ENCODE assay signal across 8 mouse cellular contexts in the genomic region with DNA sequence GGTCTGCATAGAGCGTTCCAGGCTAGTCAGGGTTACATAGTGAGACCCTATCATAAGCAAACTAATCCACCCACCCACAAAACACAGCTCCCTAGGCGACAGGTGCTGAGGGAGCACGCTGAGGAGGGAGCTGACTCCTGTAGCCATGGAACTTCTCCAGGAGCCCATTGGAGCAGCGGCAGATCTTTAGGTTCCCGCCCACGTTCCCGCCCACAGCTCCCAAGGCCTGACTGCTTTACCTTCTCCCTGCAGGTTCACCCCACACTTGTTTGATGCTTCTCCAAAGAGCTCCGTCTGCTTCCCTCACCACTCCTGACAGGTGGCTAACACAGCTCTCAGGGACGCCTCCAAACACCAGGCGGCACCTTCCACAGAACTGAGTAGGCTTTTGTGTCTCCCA. TPM values are rescaled to one million over a fixed set of nuclear protein-coding genes. Genes with fewer than 3 reads are reported as not detected.
DNase-seq lines count a peak whose midpoint lies in the region; ATAC-seq and TF ChIP-seq lines count a peak whose summit lies in the region.

No protein-coding gene starts in this region.

- peak overlapping the region; percentile 19; the same call in 1 of the 2 replicates for H3K4me3 ChIP-seq in gastrocnemius, adult 2 months
- H3K4me3 ChIP-seq in ES-E14 (ENCODE audit: insufficient read depth in 1 of 2, low read depth in 1 of 2, low read length in 2 of 2, poor library complexity in 1 of 2, severe bottlenecking in 1 of 2) = peak overlapping the region in 1 of 2 experiments; percentile 28; a peak in 1 of 4 replicates
- no peak overlapping the region for H3K4me3 ChIP-seq in intestine, embryonic 14.5 days (ENCODE audit: low read depth, low read length)
- H3K4me3 ChIP-seq in limb, embryonic 12.5 days (replicated peaks) = no peak overlapping the region
- no peak overlapping the region for H3K4me3 ChIP-seq in midbrain, embryonic 10.5 days

- H3K27ac ChIP-seq in gastrocnemius, adult 2 months = no peak overlapping the region
- H3K27ac ChIP-seq in ES-E14 (ENCODE audit: insufficient read depth, low read depth, low read length, poor library complexity, severe bottlenecking) = no peak overlapping the region
- no peak overlapping the region for H3K27ac ChIP-seq in intestine, embryonic 14.5 days (ENCODE audit: low read depth)
- H3K27ac ChIP-seq in limb, embryonic 12.5 days = no peak overlapping the region
- no peak overlapping the region for H3K27ac ChIP-seq in midbrain, embryonic 10.5 days (replicated peaks)

- no peak for ATAC-seq in intestine, embryonic 14.5 days (replicated peaks; ENCODE audit: low FRiP score, low TSS enrichment, low read depth)
- 0 out of 2 replicates have a peak, but pooled peaks have one; percentile 20 for ATAC-seq in limb, embryonic 12.5 days (ENCODE audit: insufficient number of reproducible peaks, insufficient read depth, low FRiP score, low TSS enrichment, low read depth)

- TF ChIP-seq CTCF in gastrocnemius, adult 2 months (IDR thresholded peaks at IDR 0.05) = no peak

- H3K9me3 ChIP-seq in ES-E14 (ENCODE audit: control insufficient read depth, insufficient read depth, low read depth, low read length) = no peaks in the 10 kb centered on the region
- no peaks in the 10 kb centered on the region for H3K9me3 ChIP-seq in intestine, embryonic 14.5 days (ENCODE audit: control insufficient read depth, low read length)
- no peaks in the 10 kb centered on the region for H3K9me3 ChIP-seq in limb, embryonic 12.5 days
- H3K9me3 ChIP-seq in midbrain, embryonic 10.5 days (replicated peaks) = no peaks in the 10 kb centered on the region

- H3K9ac ChIP-seq in ES-E14 (ENCODE audit: insufficient read depth, low read depth, low read length, poor library complexity, severe bottlenecking) = no peak overlapping the region
- no peak overlapping the region for H3K9ac ChIP-seq in intestine, embryonic 14.5 days (ENCODE audit: low read length)
- H3K9ac ChIP-seq in limb, embryonic 12.5 days (replicated peaks) = no peak overlapping the region

- no peaks in the 10 kb centered on the region for H3K27me3 ChIP-seq in intestine, embryonic 14.5 days (replicated peaks; ENCODE audit: control insufficient read depth, insufficient read depth, low read length)
- H3K27me3 ChIP-seq in limb, embryonic 12.5 days = 0 out of 2 replicates have a peak, but pooled peaks cover 4% of the 10 kb centered on the region
- H3K27me3 ChIP-seq in midbrain, embryonic 10.5 days (ENCODE audit: low read depth, poor library complexity, severe bottlenecking) = 0 out of 2 replicates have a peak, but pooled peaks cover 5% of the 10 kb centered on the region

- H3K36me3 ChIP-seq in ES-E14 (ENCODE audit: control insufficient read depth, insufficient read depth, low read length, poor library complexity, severe bottlenecking) = no peaks in the 10 kb centered on the region
- H3K36me3 ChIP-seq in intestine, embryonic 14.5 days (ENCODE audit: control insufficient read depth, insufficient read depth, low read length) = no peaks in the 10 kb centered on the region
- H3K36me3 ChIP-seq in limb, embryonic 12.5 days = no peaks in the 10 kb centered on the region
- H3K36me3 ChIP-seq in midbrain, embryonic 10.5 days = no peaks in the 10 kb centered on the region

- peaks cover 3 to 4% of the 10 kb centered on the region in 2 experiments; a peak in 2 of 4 replicates for H3K4me1 ChIP-seq in ES-E14 (ENCODE audit: control insufficient read depth in 2 of 2, insufficient read depth in 2 of 2, low read length in 2 of 2, poor library complexity in 1 of 2)
- no peaks in the 10 kb centered on the region for H3K4me1 ChIP-seq in intestine, embryonic 14.5 days (replicated peaks; ENCODE audit: control insufficient read depth, insufficient read depth, low read length)
- H3K4me1 ChIP-seq in limb, embryonic 12.5 days (replicated peaks) = peaks cover 14% of the 10 kb centered on the region; the same call in 1 of the 2 replicates
- H3K4me1 ChIP-seq in midbrain, embryonic 10.5 days = peaks cover 11% of the 10 kb centered on the region

- DNase-seq in gastrocnemius, adult 2 months = no peak
- no peak for DNase-seq in gastrocnemius, adult 18-20 months (ENCODE audit: low spot score)
- DNase-seq in ES-E14 (ENCODE audit: low read depth, low spot score) = peak; percentile 51
- peak; percentile 68 for DNase-seq in intestine, embryonic 14.5 days (ENCODE audit: low spot score)
- no peak for DNase-seq in midbrain, embryonic 10.5 days (ENCODE audit: low spot score)
- DNase-seq in retina, postnatal 1 day = no peak
- no peak for DNase-seq in gastrocnemius, postnatal 25 days

- in situ Hi-C loops in ES-E14 (cut with MboI; ENCODE audit: low sequenced_read_pairs in 2 of 2, unreplicated experiment in 2 of 2) = no loop called here

- WGBS in intestine, embryonic 14.5 days = 10% methylated on average over 10 of the region's 10 CpGs
- 19% methylated on average over 10 of the region's 10 CpGs for WGBS in limb, embryonic 12.5 days
- WGBS in midbrain, embryonic 10.5 days = 23% methylated on average over 10 of the region's 10 CpGs

- peak overlapping the region; percentile 20 for H3K4me2 ChIP-seq in intestine, embryonic 14.5 days (ENCODE audit: low read length)
- peak overlapping the region; percentile 39 for H3K4me2 ChIP-seq in limb, embryonic 12.5 days

- intact Hi-C loops in gastrocnemius, adult 2 months (cut with DNase I) = no loop called here

TF ChIP-seq in ES-E14, 5 proteins besides CTCF, POLR2A, EP300 and RAD21:
- TF ChIP-seq MAFK (IDR thresholded peaks at IDR 0.05; ENCODE audit: insufficient read depth, low read depth, low read length) = no peak
- no peak for TF ChIP-seq ZC3H11A (IDR thresholded peaks at IDR 0.05; ENCODE audit: borderline replicate concordance, low read depth, low read length)
- no peak for TF ChIP-seq ZNF384 (IDR thresholded peaks at IDR 0.05; ENCODE audit: low read depth, low read length)
- no peak for TF ChIP-seq HCFC1 (IDR thresholded peaks at IDR 0.05; ENCODE audit: borderline replicate concordance, insufficient read depth, low read length)
- TF ChIP-seq CHD2 (IDR thresholded peaks at IDR 0.05; ENCODE audit: low read depth, low read length) = no peak

RNA-seq across cellular contexts. Expression of gene 9530068E07Rik, which starts 40.9 kb away (rescaled TPM):
- total RNA-seq in gastrocnemius, adult 2 months (2021) = 10 to 100 TPM; 41.5 to 48.5 TPM
- total RNA-seq in gastrocnemius, adult 18-20 months (2021) = 10 to 100 TPM; 41.5 to 45.8 TPM
- 54.7 and 55.0 TPM in 2 replicates for total RNA-seq in ES-E14 (2012; rRNA removed)
- 194 and 228 TPM in 2 replicates for polyA plus RNA-seq in intestine, embryonic 14.5 days (2014; fragmentation: Nextera tagmentation; extraction: Ambion mirVana)
- polyA plus RNA-seq in limb, embryonic 12.5 days (2016; fragmentation: Nextera tagmentation; extraction: Ambion mirVana) = 161 and 173 TPM in 2 replicates
- 171 and 174 TPM in 2 replicates for polyA plus RNA-seq in midbrain, embryonic 10.5 days (2016; fragmentation: Nextera tagmentation; extraction: Ambion mirVana)
- 10 to 100 TPM; 42.4 to 47.6 TPM for total RNA-seq in gastrocnemius, postnatal 25 days (2021)

Comparison
In these comparisons a context has a peak if more than half of its experiments do, and no peak if none do; other contexts are left out.
1. DNase-seq: peak in ES-E14 (single experiment) and intestine, embryonic 14.5 days (single experiment); none in gastrocnemius, adult 2 months (single experiment), gastrocnemius, adult 18-20 months (single experiment), midbrain, embryonic 10.5 days (single experiment), retina, postnatal 1 day (single experiment) and gastrocnemius, postnatal 25 days (single experiment).